Comparison of ENCODE assay signal across 22 mouse cellular contexts in the genomic region with DNA sequence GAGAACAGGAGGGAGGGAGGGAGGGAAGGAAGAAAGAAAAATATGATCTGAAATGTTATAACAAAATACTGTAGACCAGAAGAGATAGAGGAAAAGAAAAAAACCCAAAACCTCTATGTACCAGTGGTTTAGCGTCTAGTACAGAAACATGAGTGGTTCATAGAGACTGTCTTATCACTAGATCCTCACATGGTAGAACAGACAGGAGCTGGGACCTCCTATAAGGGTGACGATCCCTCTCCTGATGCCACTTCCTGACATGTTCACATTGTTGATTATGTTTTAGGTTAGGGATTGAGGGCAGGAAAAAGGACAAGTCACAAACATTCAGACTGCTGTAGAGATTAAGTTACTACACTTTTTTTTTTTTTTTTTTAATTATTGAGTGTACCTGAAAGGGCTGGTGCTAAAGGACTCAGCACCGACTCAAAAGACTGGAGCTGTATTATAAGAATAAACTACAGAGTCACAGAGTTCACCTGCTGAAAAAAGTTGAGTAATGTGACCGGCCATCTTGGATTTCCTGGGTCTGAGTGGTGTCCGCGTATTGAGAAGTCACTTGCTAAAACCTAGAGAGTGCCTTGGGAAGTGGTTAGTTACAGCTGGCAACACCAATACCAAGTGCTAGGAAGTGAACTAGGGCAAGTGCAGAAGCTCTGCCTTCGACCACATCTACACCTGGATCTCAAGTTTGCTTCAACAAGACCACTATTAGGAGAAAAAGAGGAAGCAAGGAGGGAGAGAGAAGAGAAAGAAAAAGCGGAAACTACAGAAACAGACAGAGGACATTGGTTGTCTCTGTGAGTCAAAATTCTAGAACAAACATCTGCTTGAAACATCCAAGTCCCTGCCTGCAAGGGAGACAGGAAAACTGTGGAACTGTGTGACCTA. TPM values are rescaled to one million over a fixed set of nuclear protein-coding genes. Genes with fewer than 3 reads are reported as not detected.
A peak's percentile ranks its signal among the peaks of the same experiment; 100 is the strongest.
DNase-seq lines count a peak whose midpoint lies in the region; ATAC-seq and TF ChIP-seq lines count a peak whose summit lies in the region.
"Had no signal": no experiment of that assay in that cellular context is flagged by ENCODE, and none has a peak within 500 bp of the region (broad histone marks: within the 10 kb centered on the region; RNA-seq: fewer than 3 reads in every experiment).

No protein-coding gene starts in this region.

- H3K9me3 ChIP-seq in liver, embryonic 16.5 days (replicated peaks; ENCODE audit: control insufficient read depth, low read length): no peaks in the 10 kb centered on the region
- no peaks in the 10 kb centered on the region for H3K9me3 ChIP-seq in hindbrain, embryonic 10.5 days
- H3K9me3 ChIP-seq in stomach, postnatal 0 days (ENCODE audit: control insufficient read depth, low read length): no peaks in the 10 kb centered on the region
- H3K9me3 ChIP-seq in midbrain, embryonic 16.5 days (replicated peaks; ENCODE audit: control insufficient read depth, low read length, poor library complexity, severe bottlenecking): no peaks in the 10 kb centered on the region
- H3K9me3 ChIP-seq: hindbrain, embryonic 12.5 days had no signal

- ATAC-seq in erythroblast, adult 5-6 weeks (replicated peaks; ENCODE audit: low FRiP score, poor library complexity, severe bottlenecking): peak; percentile 29; the same call in 1 of the 2 replicates
- ATAC-seq in liver, embryonic 16.5 days (ENCODE audit: low read depth): peak; percentile 72
- no peak for ATAC-seq in stomach, postnatal 0 days (ENCODE audit: low FRiP score, low TSS enrichment)
- no peak for ATAC-seq in midbrain, embryonic 16.5 days
- ATAC-seq: activated CD4-positive, CD25-positive, alpha-beta regulatory T cell, adult 4 months; forebrain, embryonic 14.5 days; inflammation-experienced regulatory T-cells, adult 6 months had no signal

- no peak for TF ChIP-seq EP300 in stomach, postnatal 0 days (optimal IDR thresholded peaks at IDR 0.05)

- H3K4me1 ChIP-seq in liver, embryonic 16.5 days (ENCODE audit: control insufficient read depth, low read depth, low read length): peaks cover 4% of the 10 kb centered on the region; the same call in 1 of the 2 replicates
- H3K4me1 ChIP-seq in hindbrain, embryonic 10.5 days (replicated peaks): no peaks in the 10 kb centered on the region
- H3K4me1 ChIP-seq in stomach, postnatal 0 days (replicated peaks; ENCODE audit: control insufficient read depth, insufficient read depth): no peaks in the 10 kb centered on the region
- H3K4me1 ChIP-seq in midbrain, embryonic 16.5 days (ENCODE audit: control insufficient read depth, insufficient read depth, low read length): no peaks in the 10 kb centered on the region
- H3K4me1 ChIP-seq: hindbrain, embryonic 12.5 days had no signal

- no peak overlapping the region for H3K9ac ChIP-seq in liver, embryonic 16.5 days (ENCODE audit: low read depth, low read length)
- no peak overlapping the region for H3K9ac ChIP-seq in stomach, postnatal 0 days (ENCODE audit: low read length)
- H3K9ac ChIP-seq in midbrain, embryonic 16.5 days (ENCODE audit: low read depth, low read length): no peak overlapping the region
- H3K9ac ChIP-seq: hindbrain, embryonic 12.5 days had no signal

- H3K27me3 ChIP-seq in liver, embryonic 16.5 days (ENCODE audit: control insufficient read depth, insufficient read depth, low read depth, low read length): no peaks in the 10 kb centered on the region
- no peaks in the 10 kb centered on the region for H3K27me3 ChIP-seq in hindbrain, embryonic 10.5 days (ENCODE audit: insufficient read depth, poor library complexity, severe bottlenecking)
- H3K27me3 ChIP-seq in stomach, postnatal 0 days (ENCODE audit: control insufficient read depth, insufficient read depth, low read length): no peaks in the 10 kb centered on the region
- no peaks in the 10 kb centered on the region for H3K27me3 ChIP-seq in midbrain, embryonic 16.5 days (ENCODE audit: control insufficient read depth, insufficient read depth, low read depth, low read length)
- H3K27me3 ChIP-seq: hindbrain, embryonic 12.5 days had no signal

- H3K27ac ChIP-seq in liver, embryonic 16.5 days (ENCODE audit: low read length): no peak overlapping the region
- no peak overlapping the region for H3K27ac ChIP-seq in hindbrain, embryonic 10.5 days
- H3K27ac ChIP-seq in stomach, postnatal 0 days (replicated peaks): no peak overlapping the region
- H3K27ac ChIP-seq in midbrain, embryonic 16.5 days (ENCODE audit: low read length): no peak overlapping the region
- H3K27ac ChIP-seq in layer of hippocampus, adult 2 months: no peak overlapping the region
- H3K27ac ChIP-seq: hindbrain, embryonic 12.5 days had no signal

- DNase-seq in thymus, postnatal 0 days (ENCODE audit: low spot score): peak; percentile 15
- DNase-seq in thymus, postnatal 4 days: no peak
- DNase-seq in hindbrain, embryonic 10.5 days (ENCODE audit: low spot score): no peak
- no peak for DNase-seq in stomach, postnatal 0 days (ENCODE audit: low spot score)
- DNase-seq in layer of hippocampus, adult 2 months (ENCODE audit: low spot score in 2 of 2): no peak
- DNase-seq: adrenal gland, postnatal 10 days; cerebellum, adult 11-12 months; cerebellum, postnatal 25 days; gastrocnemius, postnatal 14 days; kidney, adult 8-10 months; kidney, postnatal 14 days; layer of hippocampus, adult 9-11 months; lung, adult 2 months had no signal

- H3K36me3 ChIP-seq in liver, embryonic 16.5 days (ENCODE audit: control insufficient read depth, insufficient read depth): no peaks in the 10 kb centered on the region
- no peaks in the 10 kb centered on the region for H3K36me3 ChIP-seq in hindbrain, embryonic 10.5 days
- no peaks in the 10 kb centered on the region for H3K36me3 ChIP-seq in stomach, postnatal 0 days (ENCODE audit: control insufficient read depth, insufficient read depth, low read length)
- no peaks in the 10 kb centered on the region for H3K36me3 ChIP-seq in midbrain, embryonic 16.5 days (ENCODE audit: control insufficient read depth, insufficient read depth, low read length)
- H3K36me3 ChIP-seq: hindbrain, embryonic 12.5 days had no signal

- TF ChIP-seq CTCF in stomach, postnatal 0 days (IDR thresholded peaks at IDR 0.05; ENCODE audit: low read depth): no peak
- TF ChIP-seq CTCF in layer of hippocampus, adult 2 months (conservative IDR thresholded peaks at IDR 0.05): no peak

- 43% methylated on average over 8 of the region's 8 CpGs for WGBS in liver, embryonic 16.5 days (ENCODE audit: insufficient replicate concordance)
- 91% methylated on average over 8 of the region's 8 CpGs for WGBS in hindbrain, embryonic 10.5 days
- 83% methylated on average over 8 of the region's 8 CpGs for WGBS in stomach, postnatal 0 days
- WGBS in midbrain, embryonic 16.5 days: 92% methylated on average over 8 of the region's 8 CpGs

- H3K4me3 ChIP-seq in liver, embryonic 16.5 days (ENCODE audit: low read depth, low read length): no peak overlapping the region
- H3K4me3 ChIP-seq in hindbrain, embryonic 10.5 days: no peak overlapping the region
- H3K4me3 ChIP-seq in stomach, postnatal 0 days (ENCODE audit: low read depth, low read length): no peak overlapping the region
- H3K4me3 ChIP-seq in midbrain, embryonic 16.5 days (ENCODE audit: low read depth, low read length): no peak overlapping the region
- H3K4me3 ChIP-seq in layer of hippocampus, adult 2 months: no peak overlapping the region
- H3K4me3 ChIP-seq: erythroblast, embryonic 14.5 days; hindbrain, embryonic 12.5 days had no signal

- H3K4me2 ChIP-seq in liver, embryonic 16.5 days (ENCODE audit: low read depth, low read length): no peak overlapping the region
- no peak overlapping the region for H3K4me2 ChIP-seq in stomach, postnatal 0 days (replicated peaks; ENCODE audit: low read depth)
- no peak overlapping the region for H3K4me2 ChIP-seq in midbrain, embryonic 16.5 days (ENCODE audit: low read length)
- H3K4me2 ChIP-seq: hindbrain, embryonic 12.5 days; midbrain, embryonic 11.5 days had no signal

RNA-seq across cellular contexts. Expression of gene Rabgap1l, which starts 37.8 kb away (rescaled TPM):
- polyA plus RNA-seq in thymus, postnatal 0 days (2015; fragmentation: Nextera tagmentation; extraction: Ambion mirVana): 73.7 and 88.0 TPM in 2 replicates
- 82.3 and 161 TPM in 2 replicates for total RNA-seq in erythroblast, adult 5-6 weeks (2015; ENCODE audit: low replicate concordance)
- 105 and 110 TPM in 2 replicates for total RNA-seq in erythroblast, adult 5-6 weeks (2017; ENCODE audit: low replicate concordance)
- polyA plus RNA-seq in liver, embryonic 16.5 days (2015; fragmentation: Nextera tagmentation; extraction: Ambion mirVana): 27.6 and 28.9 TPM in 2 replicates
- 8.0 and 9.8 TPM in 2 replicates for polyA plus RNA-seq in hindbrain, embryonic 10.5 days (2016; fragmentation: Nextera tagmentation; extraction: Ambion mirVana)
- 19.1 and 19.6 TPM in 2 replicates for polyA plus RNA-seq in stomach, postnatal 0 days (2015; fragmentation: Nextera tagmentation; extraction: Ambion mirVana)
- 39.3 and 41.8 TPM in 2 replicates for polyA plus RNA-seq in midbrain, embryonic 16.5 days (2015; fragmentation: Nextera tagmentation; extraction: Ambion mirVana)
- 100 to 1,000 TPM; 241 to 255 TPM for total RNA-seq in layer of hippocampus, adult 2 months (2021)

Comparison
In these comparisons a context has a peak if more than half of its experiments do, and no peak if none do; other contexts are left out.
1. ATAC-seq: peak in erythroblast, adult 5-6 weeks (single experiment) and liver, embryonic 16.5 days (single experiment); none in stomach, postnatal 0 days (single experiment) and midbrain, embryonic 16.5 days (single experiment).